In the genomic region with DNA sequence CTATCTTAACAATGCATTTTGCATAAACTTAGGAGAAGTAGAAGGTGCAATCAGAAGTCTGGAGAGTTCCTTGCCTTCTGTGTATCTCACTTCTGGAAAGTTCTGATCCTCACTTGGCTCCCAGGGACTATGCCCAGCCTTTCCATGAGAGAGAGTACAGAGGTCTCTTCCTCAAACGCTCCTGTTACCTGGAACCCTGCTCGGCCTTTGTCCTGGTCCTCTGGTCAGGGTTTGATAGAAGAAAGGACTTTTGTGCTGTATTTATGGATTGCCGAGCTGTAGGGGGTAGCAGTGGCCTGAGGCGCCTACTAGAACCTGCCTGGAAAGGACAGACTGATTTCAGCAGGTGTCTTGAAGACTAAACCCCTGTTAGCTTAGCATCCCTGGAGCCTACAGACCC, we compare ENCODE assay signal across 18 mouse cellular contexts. TPM values are rescaled to one million over a fixed set of nuclear protein-coding genes. Genes with fewer than 3 reads are reported as not detected.
DNase-seq lines count a peak whose midpoint lies in the region; ATAC-seq lines count a peak whose summit lies in the region.
"Had no signal": no experiment of that assay in that cellular context is flagged by ENCODE, and none has a peak within 500 bp of the region (broad histone marks: within the 10 kb centered on the region; RNA-seq: fewer than 3 reads in every experiment).

No protein-coding gene starts in this region.

- no peak overlapping the region for H3K4me2 ChIP-seq in intestine, embryonic 16.5 days (ENCODE audit: low read depth, low read length)
- no peak overlapping the region for H3K4me2 ChIP-seq in kidney, embryonic 15.5 days
- H3K4me2 ChIP-seq: embryonic facial prominence, embryonic 15.5 days; forebrain, embryonic 15.5 days; heart, embryonic 12.5 days had no signal

- H3K27ac ChIP-seq in intestine, embryonic 16.5 days (ENCODE audit: low read length) = no peak overlapping the region
- H3K27ac ChIP-seq in kidney, embryonic 15.5 days = peak overlapping the region; percentile 24; the same call in 1 of the 2 replicates
- H3K27ac ChIP-seq in embryonic facial prominence, embryonic 10.5 days (replicated peaks) = no peak overlapping the region
- H3K27ac ChIP-seq: embryonic facial prominence, embryonic 15.5 days; forebrain, embryonic 15.5 days; hindbrain, embryonic 10.5 days had no signal

- no peaks in the 10 kb centered on the region for H3K9me3 ChIP-seq in intestine, embryonic 16.5 days (ENCODE audit: control insufficient read depth, low read length)
- H3K9me3 ChIP-seq in kidney, embryonic 15.5 days (replicated peaks) = no peaks in the 10 kb centered on the region
- H3K9me3 ChIP-seq in embryonic facial prominence, embryonic 10.5 days = no peaks in the 10 kb centered on the region
- H3K9me3 ChIP-seq: embryonic facial prominence, embryonic 15.5 days; forebrain, embryonic 15.5 days; heart, embryonic 12.5 days; hindbrain, embryonic 10.5 days had no signal

- no peaks in the 10 kb centered on the region for H3K36me3 ChIP-seq in intestine, embryonic 16.5 days (ENCODE audit: control insufficient read depth, insufficient read depth, low read length)
- peaks cover 21% of the 10 kb centered on the region; the same call in 1 of the 2 replicates for H3K36me3 ChIP-seq in kidney, embryonic 15.5 days
- no peaks in the 10 kb centered on the region for H3K36me3 ChIP-seq in embryonic facial prominence, embryonic 10.5 days (replicated peaks)
- H3K36me3 ChIP-seq: embryonic facial prominence, embryonic 15.5 days; forebrain, embryonic 15.5 days; heart, embryonic 12.5 days; hindbrain, embryonic 10.5 days had no signal

- no peaks in the 10 kb centered on the region for H3K4me1 ChIP-seq in intestine, embryonic 16.5 days (ENCODE audit: control insufficient read depth, insufficient read depth, low read length)
- H3K4me1 ChIP-seq in kidney, embryonic 15.5 days = no peaks in the 10 kb centered on the region
- 0 out of 2 replicates have a peak, but pooled peaks cover 3% of the 10 kb centered on the region for H3K4me1 ChIP-seq in embryonic facial prominence, embryonic 10.5 days
- H3K4me1 ChIP-seq: embryonic facial prominence, embryonic 15.5 days; forebrain, embryonic 15.5 days; heart, embryonic 12.5 days had no signal

- WGBS in intestine, embryonic 16.5 days = 68% methylated on average over 4 of the region's 4 CpGs
- WGBS in kidney, embryonic 15.5 days = 70% methylated on average over 4 of the region's 4 CpGs
- 66% methylated on average over 4 of the region's 4 CpGs for WGBS in embryonic facial prominence, embryonic 10.5 days

- no peaks in the 10 kb centered on the region for H3K27me3 ChIP-seq in intestine, embryonic 16.5 days (replicated peaks; ENCODE audit: control insufficient read depth, insufficient read depth, low read length)
- H3K27me3 ChIP-seq in kidney, embryonic 15.5 days = no peaks in the 10 kb centered on the region
- H3K27me3 ChIP-seq in embryonic facial prominence, embryonic 10.5 days (replicated peaks; ENCODE audit: low read depth, poor library complexity, severe bottlenecking) = no peaks in the 10 kb centered on the region
- H3K27me3 ChIP-seq: embryonic facial prominence, embryonic 15.5 days; forebrain, embryonic 15.5 days; heart, embryonic 12.5 days had no signal

- H3K9ac ChIP-seq in intestine, embryonic 16.5 days (ENCODE audit: low read depth, low read length) = no peak overlapping the region
- no peak overlapping the region for H3K9ac ChIP-seq in kidney, embryonic 15.5 days
- H3K9ac ChIP-seq: embryonic facial prominence, embryonic 15.5 days; forebrain, embryonic 15.5 days; heart, embryonic 12.5 days had no signal

- ATAC-seq in intestine, embryonic 16.5 days = peak; percentile 81
- ATAC-seq in kidney, embryonic 15.5 days (replicated peaks; ENCODE audit: low FRiP score) = no peak
- no peak for ATAC-seq in erythroblast, adult 5-6 weeks (replicated peaks; ENCODE audit: low FRiP score, poor library complexity, severe bottlenecking)
- ATAC-seq: forebrain, embryonic 15.5 days had no signal

- DNase-seq in kidney, adult 18-20 months = peak; percentile 67
- DNase-seq in kidney, postnatal 14 days = peak; percentile 62
- no peak for DNase-seq in layer of hippocampus, adult 8-10 months (ENCODE audit: low spot score in 2 of 2)
- no peak for DNase-seq in cerebellum, postnatal 10 days
- DNase-seq in embryonic facial prominence, embryonic 10.5 days (ENCODE audit: low spot score) = no peak
- DNase-seq: adrenal gland, adult 2 months; adrenal gland, postnatal 25 days; cerebellum, adult 18-20 months; cerebellum, adult 9-11 months; gastrocnemius, postnatal 10 days; heart, adult 18-20 months had no signal

- no peak overlapping the region for H3K4me3 ChIP-seq in intestine, embryonic 16.5 days (ENCODE audit: low read length)
- no peak overlapping the region for H3K4me3 ChIP-seq in kidney, embryonic 15.5 days (replicated peaks)
- no peak overlapping the region for H3K4me3 ChIP-seq in embryonic facial prominence, embryonic 10.5 days
- H3K4me3 ChIP-seq: embryonic facial prominence, embryonic 15.5 days; forebrain, embryonic 15.5 days; heart, embryonic 12.5 days; hindbrain, embryonic 10.5 days had no signal

RNA-seq across cellular contexts. Expression of gene Tfcp2l1, which starts 55.9 kb away (rescaled TPM):
- 3.1 and 4.0 TPM in 2 replicates for polyA plus RNA-seq in intestine, embryonic 16.5 days (2015; fragmentation: Nextera tagmentation; extraction: Ambion mirVana)
- polyA plus RNA-seq in kidney, embryonic 15.5 days (2015; fragmentation: Nextera tagmentation; extraction: Ambion mirVana) = 25.0 and 26.9 TPM in 2 replicates
- 0.19 TPM in 1 of 2 replicates, not detected in the other for total RNA-seq in erythroblast, adult 5-6 weeks (2015; ENCODE audit: low replicate concordance)
- 0.09 TPM in 1 of 2 replicates, not detected in the other for total RNA-seq in erythroblast, adult 5-6 weeks (2017; ENCODE audit: low replicate concordance)
- 1 to 10 TPM; 1.9 to 5.5 (median 3.9) TPM for total RNA-seq in layer of hippocampus, adult 8-10 months (2022)
- polyA plus RNA-seq in embryonic facial prominence, embryonic 10.5 days (2016; fragmentation: Nextera tagmentation; extraction: Ambion mirVana) = 0.20 and 0.60 TPM in 2 replicates

Comparison
In these comparisons a context has a peak if more than half of its experiments do, and no peak if none do; other contexts are left out.
1. DNase-seq: peak in kidney, adult 18-20 months (single experiment) and kidney, postnatal 14 days (single experiment); none in layer of hippocampus, adult 8-10 months (0 of 2), cerebellum, postnatal 10 days (0 of 2) and embryonic facial prominence, embryonic 10.5 days (single experiment).